Mouse (Mus musculus): ENCODE data around the gene Nrl.

- TF ChIP-seq POLR2A (IDR thresholded peaks at IDR 0.05; ENCODE audit: extremely low read depth, insufficient read depth, low read length) (no peak), CTCF (IDR thresholded peaks at IDR 0.05; ENCODE audit: low read depth, low read length) (no peak)
Measured at GRCm38 (mm10) chr14:55470806-55471205, 54.0 kb downstream of the Nrl start.

Measured in liver, adult 2 months (tissue).